Mouse (Mus musculus) kidney, postnatal 4 days (tissue): ENCODE measurements around the gene Snx13.

Experiments used
- DNase-seq, 2 experiments: peaks; one replicate each; pipeline ENCODE4 v3.0.0; 2021; ENCODE audit warnings: mixed read lengths in 2 of 2

Snx13 gene

DNA sequence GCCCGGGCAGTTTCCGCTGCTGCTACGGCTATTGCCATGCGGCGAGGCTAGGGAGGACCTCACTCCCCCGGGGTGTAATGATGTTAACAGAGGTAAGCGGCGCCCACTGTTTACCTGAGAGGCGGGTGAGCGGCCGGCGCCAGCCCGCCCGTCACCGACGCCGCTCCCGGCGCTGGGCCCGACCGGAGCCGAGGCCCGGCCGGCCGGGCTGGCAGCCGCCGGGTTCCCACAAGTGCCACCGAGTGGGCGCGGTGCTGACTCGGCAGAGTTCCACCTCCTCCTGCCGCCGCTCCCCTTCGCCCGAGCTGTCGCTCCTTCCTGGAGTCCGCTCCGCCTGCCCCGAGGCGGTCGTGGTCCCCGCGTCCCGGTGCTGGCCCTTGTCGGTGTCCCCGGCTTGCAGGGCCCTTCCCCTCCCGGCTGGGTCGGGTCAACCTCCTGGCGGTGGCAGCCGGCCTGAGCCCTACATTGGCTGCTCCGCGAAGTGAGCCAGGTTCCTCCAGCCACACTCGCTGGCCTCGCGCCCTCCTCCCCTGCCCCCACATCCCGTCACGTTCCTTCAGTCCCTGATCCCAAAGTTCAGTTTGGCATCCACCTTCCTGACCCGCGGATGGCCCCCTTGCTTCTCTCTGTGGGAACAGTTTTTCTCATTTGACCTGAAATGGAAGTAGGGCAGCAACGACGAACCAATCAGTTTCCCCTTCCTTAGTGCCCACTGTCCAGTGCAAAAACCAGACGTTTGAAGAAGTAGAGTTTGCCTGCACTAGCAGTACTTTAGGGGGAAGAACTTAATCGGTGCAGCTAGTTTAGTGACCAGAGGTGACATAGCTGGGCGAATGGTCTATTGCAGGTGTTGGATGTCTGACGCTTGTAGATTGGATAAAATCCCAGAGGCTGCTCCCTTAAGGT, 587 bp downstream of the Snx13 start:
- DNase-seq: peak; percentile 71 to 82

GRCm38 (mm10) chr12:35048891-35049290, 1.9 kb downstream of the Snx13 start:
- DNase-seq: no peak

GRCm38 (mm10) chr12:35050501-35050900, 3.5 kb downstream of the Snx13 start:
- no peak for DNase-seq

DNA sequence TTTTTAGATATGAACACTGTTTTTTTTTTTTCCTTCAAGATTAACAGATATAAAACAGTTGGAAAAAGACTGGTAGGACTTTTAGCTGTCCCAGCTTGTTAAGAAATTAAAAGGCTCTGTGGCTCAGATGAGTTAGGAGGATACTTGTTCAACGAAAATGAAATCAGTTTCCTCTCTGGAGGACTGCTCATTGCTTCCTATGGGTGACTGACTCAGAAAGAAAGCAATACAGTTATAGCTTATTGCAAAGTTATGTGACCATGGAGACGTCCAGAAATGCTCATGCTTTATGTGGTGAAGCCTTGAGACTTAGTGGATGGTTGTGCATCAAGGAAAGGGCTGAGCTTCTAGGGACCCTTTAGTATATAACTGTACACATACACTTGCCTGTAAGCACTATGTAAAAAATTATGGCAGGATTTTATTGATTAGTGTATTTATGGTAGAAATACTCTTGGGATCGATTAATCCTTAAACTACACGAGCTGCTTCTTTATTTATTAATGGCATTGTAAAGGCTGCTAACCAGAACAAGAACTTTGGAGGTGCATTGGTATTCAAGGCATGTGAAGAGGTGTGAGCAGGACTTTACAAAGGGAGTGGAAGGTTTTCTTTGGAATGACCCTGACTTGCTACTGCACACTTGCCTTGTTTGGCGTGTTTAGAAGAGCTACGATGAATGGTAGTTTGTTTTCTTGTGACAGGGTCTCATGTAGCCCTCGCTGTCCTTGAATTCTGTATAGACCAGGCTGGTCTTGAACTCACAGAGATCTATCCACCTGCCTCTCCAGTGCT, 4.2 kb downstream of the Snx13 start:
- DNase-seq: no peak

GRCm38 (mm10) chr12:35054420-35054819, 7.4 kb downstream of the Snx13 start:
- no peak for DNase-seq

- DNase-seq: no peak
Observed at GRCm38 (mm10) chr12:35055114-35056095, 8.4 kb downstream of the Snx13 start.

DNA sequence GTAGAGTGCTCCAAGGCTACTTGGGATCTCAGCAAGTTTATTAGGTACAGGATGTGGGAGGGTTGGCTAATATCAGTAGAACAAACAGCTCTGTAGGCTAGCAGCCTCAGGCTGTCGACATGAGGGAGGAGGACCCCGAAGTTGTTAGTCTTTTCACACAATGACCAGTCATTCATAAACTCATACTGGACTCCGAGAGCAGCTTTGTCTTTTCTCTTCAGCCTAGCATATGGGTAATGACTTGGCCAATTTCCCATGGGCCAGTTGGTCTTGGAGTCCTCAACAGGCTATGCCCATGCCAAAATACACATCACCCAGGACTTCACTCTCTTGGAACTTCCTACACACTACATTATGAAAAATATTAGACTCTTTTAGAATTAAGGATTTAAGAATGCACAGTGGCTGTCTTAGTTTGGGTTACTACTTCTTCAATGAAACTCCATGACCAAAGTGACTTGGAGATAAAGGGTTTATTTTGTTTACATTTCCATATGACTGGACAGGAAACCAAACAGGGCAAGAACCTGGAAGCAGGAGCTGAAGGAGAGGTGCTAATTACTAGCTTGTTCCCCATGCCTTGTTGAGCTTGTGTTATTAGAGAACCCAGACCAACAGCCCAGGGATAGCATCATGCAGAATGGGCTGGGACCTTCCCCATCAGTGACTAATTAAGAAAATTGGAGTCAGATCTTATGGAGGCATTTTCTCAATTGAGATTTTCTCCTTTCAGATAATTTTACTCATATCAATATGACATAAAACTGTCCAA, 16.9 kb downstream of the Snx13 start:
- no peak for DNase-seq

DNA sequence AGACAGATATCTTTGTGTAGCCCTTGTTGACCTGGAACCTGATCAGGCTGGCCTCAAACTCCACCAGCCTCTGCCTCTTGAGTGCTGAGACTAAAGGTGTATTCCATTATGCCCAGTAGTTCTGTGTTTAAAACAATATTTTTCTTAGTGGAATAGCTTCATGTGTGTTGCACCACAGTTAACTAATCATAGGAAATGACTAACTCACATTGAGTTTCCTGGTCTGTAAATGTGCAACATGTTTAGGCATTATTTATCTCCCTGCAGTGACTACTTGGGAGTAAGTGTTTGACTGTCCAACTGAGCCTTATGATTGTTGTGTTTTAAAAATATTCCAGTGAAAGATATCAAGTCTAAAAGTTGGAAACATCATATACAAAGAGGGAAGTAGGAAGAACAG, 20.6 kb downstream of the Snx13 start:
- no peak for DNase-seq

GRCm38 (mm10) chr12:35071336-35071735, 24.4 kb downstream of the Snx13 start:
- DNase-seq: no peak

DNA sequence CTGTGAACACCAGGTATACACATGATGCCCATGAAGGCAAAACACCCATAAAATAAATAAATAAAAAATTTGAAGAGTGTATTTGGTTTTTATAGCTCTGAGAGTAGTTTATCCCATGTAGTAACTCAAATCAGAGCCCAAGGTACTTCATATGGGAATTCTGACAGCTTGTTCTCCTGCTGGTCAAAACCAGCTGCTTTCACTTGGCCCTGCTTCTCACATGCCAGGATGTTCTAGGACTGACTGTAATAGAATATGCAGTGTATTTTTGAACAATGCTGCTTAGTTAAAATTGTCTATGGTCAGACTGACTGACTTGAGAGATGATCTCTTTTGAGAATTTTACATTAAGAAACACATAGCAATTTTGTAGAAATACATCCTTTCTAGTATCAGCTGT, 25.2 kb downstream of the Snx13 start:
- no peak for DNase-seq

GRCm38 (mm10) chr12:35075993-35076392, 29.0 kb downstream of the Snx13 start:
- no peak for DNase-seq

DNA sequence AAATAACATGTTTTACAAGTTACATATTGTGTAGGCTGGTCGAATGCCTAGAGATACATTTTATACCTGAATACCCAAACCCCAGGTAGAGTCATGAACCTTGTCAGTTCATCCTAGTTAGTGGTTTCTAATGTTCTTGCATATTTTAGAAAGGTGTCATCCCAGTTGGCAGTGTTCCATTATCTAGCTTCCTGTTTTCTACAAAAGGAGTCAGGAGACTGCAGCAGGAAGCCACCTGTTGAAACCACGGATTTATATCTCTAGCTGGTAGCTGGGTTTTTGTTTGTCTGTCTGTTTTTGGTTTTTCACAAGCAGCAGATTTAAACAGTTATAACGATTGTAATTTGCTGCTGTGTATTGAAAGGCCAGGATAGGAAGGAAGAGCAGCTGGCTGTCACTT, 76.6 kb downstream of the Snx13 start:
- no peak for DNase-seq

GRCm38 (mm10) chr12:35153186-35153585, 106.2 kb downstream of the Snx13 start:
- no peak for DNase-seq

DNA sequence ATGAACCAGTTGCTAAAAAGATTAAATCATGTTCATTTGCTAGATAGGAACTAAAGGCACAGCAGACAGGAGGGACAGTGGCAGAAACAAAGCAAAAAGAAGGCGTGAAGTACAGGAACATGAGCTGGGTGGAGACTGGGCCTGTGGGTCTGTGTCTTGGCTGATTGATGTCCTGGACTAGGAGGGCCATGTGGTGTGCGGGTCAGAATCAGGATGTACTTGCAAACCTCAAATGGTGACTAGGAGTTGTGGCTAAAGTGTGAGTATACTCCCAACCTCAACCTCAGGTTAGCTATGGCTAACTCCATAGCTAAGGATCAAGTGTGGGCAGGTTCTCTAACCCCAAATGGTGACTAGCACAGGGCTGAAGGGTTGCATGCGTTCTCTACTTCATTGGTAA, 107.2 kb downstream of the Snx13 start:
- no peak for DNase-seq

DNA sequence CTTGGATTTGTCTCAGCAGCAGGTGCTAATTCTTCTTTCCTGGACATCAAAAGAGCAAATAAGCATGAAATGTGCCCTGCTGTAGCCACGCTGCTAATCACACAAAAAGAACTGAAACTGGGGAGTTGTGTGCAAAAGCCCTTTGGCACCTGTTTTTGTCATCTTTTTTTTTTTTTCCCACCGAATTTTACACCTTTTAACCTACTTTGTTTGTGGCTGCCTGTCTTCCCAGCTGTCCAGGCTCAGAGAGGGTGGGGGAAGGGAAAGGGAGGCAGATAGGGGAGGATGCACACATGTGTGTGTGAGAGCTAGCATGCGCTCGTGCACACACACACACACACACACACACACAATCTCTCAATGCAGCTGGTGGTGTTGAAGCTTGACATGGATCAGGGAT, 110.3 kb downstream of the Snx13 start:
- DNase-seq: no peak

GRCm38 (mm10) chr12:35161690-35162089, 114.7 kb downstream of the Snx13 start:
- no peak for DNase-seq

DNA sequence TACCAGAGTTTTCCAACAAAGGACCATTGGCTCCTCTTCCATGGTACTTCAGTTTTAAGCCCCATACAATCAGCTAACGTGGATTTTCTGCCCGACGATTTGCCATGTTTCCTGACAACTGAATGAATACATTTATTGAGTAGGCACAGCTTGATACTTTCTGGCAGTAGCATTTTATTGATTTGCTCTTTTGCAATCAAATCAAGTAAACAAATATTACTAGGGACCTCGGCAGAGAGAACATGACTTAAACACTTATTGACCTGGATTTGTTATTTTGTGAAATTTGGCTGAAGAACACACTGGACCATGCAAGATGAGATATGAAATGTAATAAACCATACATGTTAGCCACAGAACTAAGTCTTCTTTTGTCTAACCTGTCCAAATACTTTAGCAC, 123.3 kb downstream of the Snx13 start:
- no peak for DNase-seq

- DNase-seq: no peak
Observed at GRCm38 (mm10) chr12:35175938-35176337, 129.0 kb downstream of the Snx13 start.

GRCm38 (mm10) chr12:35176628-35177027, 129.6 kb downstream of the Snx13 start:
- DNase-seq: no peak

GRCm38 (mm10) chr12:35182675-35183074, 135.7 kb downstream of the Snx13 start:
- peak; percentile 87 to 88 for DNase-seq

DNA sequence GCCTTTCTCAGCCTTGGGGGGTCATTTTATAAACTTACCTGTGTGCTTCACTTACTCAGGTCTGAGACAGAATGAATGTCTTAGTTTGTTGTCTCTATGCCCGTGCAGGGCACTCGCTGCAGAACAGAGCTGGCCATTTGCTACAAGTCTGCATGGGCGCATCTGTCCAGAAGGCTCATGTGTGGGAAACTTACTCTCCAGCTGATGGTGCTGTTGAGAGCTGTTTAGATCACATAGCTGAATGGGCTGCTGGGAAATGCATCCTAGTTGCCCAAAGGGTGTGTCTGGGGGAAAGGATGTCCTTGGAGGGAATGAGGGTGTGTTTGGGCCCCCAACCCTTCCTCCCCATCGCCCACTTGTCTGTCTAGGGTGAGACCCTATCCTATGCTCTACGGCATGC, 137.3 kb downstream of the Snx13 start:
- DNase-seq: peak in 1 of 2 experiments; percentile 18
